Mouse (Mus musculus): Measurements from ENCODE around the gene Hoxb8. TPM values are rescaled to one million over a fixed set of nuclear protein-coding genes. Genes with fewer than 3 reads are reported as not detected.

The Hoxb8 gene
- polyA plus RNA-seq, 1 experiment from 2014 or later, result 0.37 TPM

DNA sequence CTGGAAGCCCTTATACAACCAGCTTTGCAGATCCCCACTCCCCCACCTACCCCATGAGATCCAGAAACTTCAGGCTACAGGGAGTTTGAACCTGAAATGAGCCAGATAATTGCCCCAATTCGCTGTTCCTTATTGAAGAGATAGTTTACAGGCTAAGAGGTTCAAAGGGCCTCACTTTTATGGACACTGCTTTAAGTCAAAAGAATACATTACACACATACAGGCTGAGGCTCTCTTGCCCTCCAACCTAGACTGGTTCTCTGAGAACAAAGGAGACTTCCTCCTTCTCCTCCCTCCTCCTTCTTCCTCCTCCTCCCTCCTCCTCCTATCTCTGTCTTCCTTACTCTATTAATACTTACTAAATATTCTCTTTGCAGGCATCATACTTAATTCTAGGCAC, 22.2 kb upstream of the Hoxb8 start:
- Histone ChIP-seq H3K36me3 (no peaks in the 10 kb centered on the region), H3K27me3 (peaks cover 97% of the 10 kb centered on the region), H3K9me3 (no peaks in the 10 kb centered on the region), H3K27ac (no peak overlapping the region), H3K9ac (no peak overlapping the region), H3K4me1 (peaks cover 23% of the 10 kb centered on the region), H3K4me2 (no peak overlapping the region), H3K4me3 (no peak overlapping the region)
- no peak for ATAC-seq (ENCODE audit: insufficient number of reproducible peaks, low FRiP score, low TSS enrichment, low read depth)
- 13% methylated on average over 1 of the region's 1 CpGs for WGBS

DNA sequence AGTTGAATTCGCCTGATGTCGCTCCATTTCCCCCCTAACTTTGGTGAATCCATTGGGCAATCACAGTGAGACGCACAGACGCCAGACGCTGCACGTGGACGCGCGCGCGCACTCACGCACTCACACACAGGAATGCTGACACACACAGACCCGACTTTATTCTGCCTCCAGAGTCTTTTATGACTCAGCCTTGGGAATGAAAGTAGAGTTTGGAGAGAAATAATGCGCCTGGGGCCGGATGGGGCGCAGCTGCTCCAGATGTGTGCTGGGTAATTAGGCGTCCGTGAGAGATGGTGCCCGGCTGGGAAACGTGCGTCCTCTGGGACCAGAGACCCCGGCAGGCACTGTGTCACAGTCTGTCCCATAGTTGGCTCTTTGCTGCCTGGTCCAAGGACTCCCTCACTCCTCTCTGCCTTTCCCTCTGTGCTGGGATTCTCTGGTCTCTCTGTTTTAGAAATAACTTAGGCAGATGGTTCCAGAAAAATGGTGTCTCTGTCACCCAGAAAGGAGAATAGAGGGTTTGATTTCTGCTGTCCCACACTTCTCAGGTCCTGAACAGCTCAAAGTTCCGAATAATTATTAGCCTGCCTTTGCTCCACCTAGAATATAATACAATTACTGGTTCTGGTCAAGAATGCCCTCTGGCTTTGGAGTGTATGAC, 21.3 kb upstream of the Hoxb8 start:
- ATAC-seq (ENCODE audit: insufficient number of reproducible peaks, low FRiP score, low TSS enrichment, low read depth), result no peak
- Histone ChIP-seq H3K4me2 (0 out of 2 replicates have a peak overlapping the region, but pooled peaks have one; percentile 14), H3K27ac (no peak overlapping the region), H3K9me3 (no peaks in the 10 kb centered on the region), H3K4me1 (peaks cover 17% of the 10 kb centered on the region), H3K36me3 (no peaks in the 10 kb centered on the region), H3K9ac (no peak overlapping the region), H3K4me3 (peak overlapping the region; percentile 9; the same call in 1 of the 2 replicates), H3K27me3 (peaks cover 96% of the 10 kb centered on the region)
- under 1% methylated on average over 23 of the region's 23 CpGs for WGBS

DNA sequence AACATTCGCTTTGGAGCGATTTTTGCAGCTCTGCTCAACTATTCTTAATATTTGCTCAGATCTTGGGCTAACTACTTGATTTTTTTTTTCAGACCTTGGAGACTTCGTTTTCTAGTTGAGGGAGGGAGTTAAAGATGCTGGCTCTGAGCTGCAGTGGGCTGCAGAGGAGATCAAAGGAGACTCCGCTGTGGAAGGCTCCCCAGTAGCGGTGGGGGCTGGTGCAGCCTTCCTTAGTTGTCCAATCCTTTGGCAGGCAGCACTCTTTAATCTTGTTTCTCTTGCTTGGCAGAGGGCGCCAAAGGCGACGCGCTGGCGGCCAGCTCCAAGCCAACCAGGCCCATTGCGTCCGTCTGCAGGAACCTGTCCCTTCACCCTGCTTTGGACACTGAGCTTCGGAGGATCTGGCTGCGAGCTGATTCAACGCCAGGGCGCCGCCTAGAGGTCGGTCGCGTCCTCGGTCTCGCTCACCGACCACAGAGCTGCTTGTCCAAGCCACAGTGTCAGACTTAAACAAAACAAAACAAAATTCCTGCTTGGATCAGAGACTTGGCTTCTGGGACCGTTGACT, 20.3 kb upstream of the Hoxb8 start:
- Histone ChIP-seq H3K9ac (no peak overlapping the region), H3K27ac (no peak overlapping the region), H3K4me1 (peaks cover 12% of the 10 kb centered on the region), H3K27me3 (peaks cover 96% of the 10 kb centered on the region), H3K4me2 (no peak overlapping the region), H3K9me3 (no peaks in the 10 kb centered on the region), H3K4me3 (no peak overlapping the region), H3K36me3 (no peaks in the 10 kb centered on the region)
- ATAC-seq (ENCODE audit: insufficient number of reproducible peaks, low FRiP score, low TSS enrichment, low read depth), result no peak
- 3% methylated on average over 24 of the region's 24 CpGs for WGBS

DNA sequence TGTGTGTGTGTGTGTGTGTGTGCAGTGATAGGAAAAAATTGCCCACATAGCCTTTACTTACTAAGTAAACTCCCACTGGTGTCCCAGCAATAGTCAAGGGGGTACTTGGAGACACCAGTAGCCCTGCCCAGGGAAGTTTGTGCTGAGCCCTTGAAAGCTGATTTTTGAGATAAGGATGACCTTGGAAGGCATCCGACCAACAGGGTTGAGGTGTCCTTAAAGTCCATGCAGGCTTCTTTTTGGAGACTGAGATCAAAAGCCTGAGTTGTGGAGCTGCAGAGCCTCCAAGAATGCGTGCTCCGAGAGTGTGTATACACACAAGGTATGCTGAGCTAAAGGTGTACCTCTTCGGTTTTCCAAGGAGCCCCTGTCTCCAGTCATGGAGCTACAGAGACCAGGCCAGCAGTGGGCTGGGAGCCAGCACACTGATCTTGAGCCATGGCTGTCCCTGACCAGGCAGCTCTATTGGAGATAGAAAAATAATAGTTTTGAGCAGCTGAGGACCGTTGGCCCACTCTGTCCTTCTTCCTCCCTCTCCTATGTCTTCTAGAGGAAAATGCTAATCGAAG, 19.4 kb upstream of the Hoxb8 start:
- Histone ChIP-seq H3K4me1 (peaks cover 12% of the 10 kb centered on the region), H3K4me3 (no peak overlapping the region), H3K36me3 (no peaks in the 10 kb centered on the region), H3K9me3 (no peaks in the 10 kb centered on the region), H3K27ac (no peak overlapping the region), H3K4me2 (no peak overlapping the region), H3K27me3 (peaks cover 97% of the 10 kb centered on the region), H3K9ac (no peak overlapping the region)
- no peak for ATAC-seq (ENCODE audit: insufficient number of reproducible peaks, low FRiP score, low TSS enrichment, low read depth)
- WGBS, result 21% methylated on average over 6 of the region's 6 CpGs

DNA sequence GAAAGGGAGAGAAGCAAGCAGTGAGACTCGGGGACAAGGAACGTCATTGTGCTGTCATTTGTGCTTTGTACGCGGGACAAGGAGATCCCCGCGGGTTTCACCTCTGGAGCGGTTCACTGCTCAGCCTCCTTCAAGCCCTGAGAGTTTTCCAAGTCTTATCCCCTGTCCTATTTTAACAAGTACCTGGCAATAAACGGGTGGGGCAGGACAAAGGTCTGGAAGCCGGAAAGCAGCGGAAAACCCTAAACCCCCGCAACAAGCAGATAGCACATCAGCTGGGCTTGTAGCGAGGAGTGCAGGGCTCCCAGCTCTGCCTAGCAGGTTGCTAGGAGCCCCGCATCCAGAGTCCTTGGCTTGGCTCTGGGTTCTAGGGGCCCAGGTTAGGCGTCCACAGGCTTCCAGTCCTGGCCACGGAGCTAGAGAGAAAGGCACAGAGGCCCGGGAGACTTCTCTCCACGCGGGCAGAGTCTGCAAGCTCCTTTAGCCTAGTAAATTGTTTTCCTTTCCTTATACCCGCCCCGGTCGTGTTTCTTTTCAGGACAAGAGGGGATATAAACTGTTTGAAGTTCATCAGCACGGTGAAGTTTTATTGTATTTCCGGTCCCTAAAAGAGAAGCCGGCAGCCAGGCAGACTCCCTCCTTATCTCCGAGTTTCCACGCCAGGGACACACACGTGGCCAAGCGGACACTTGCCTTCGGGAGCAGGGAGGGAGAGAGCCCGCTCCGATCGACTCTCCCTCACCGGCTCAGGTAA, 17.9 kb upstream of the Hoxb8 start:
- Histone ChIP-seq H3K36me3 (no peaks in the 10 kb centered on the region), H3K4me3 (no peak overlapping the region), H3K9me3 (no peaks in the 10 kb centered on the region), H3K27me3 (peaks cover 96% of the 10 kb centered on the region), H3K9ac (no peak overlapping the region), H3K27ac (no peak overlapping the region), H3K4me2 (no peak overlapping the region), H3K4me1 (peaks cover 12% of the 10 kb centered on the region)
- 12% methylated on average over 33 of the region's 33 CpGs for WGBS
- ATAC-seq (ENCODE audit: insufficient number of reproducible peaks, low FRiP score, low TSS enrichment, low read depth), result no peak

DNA sequence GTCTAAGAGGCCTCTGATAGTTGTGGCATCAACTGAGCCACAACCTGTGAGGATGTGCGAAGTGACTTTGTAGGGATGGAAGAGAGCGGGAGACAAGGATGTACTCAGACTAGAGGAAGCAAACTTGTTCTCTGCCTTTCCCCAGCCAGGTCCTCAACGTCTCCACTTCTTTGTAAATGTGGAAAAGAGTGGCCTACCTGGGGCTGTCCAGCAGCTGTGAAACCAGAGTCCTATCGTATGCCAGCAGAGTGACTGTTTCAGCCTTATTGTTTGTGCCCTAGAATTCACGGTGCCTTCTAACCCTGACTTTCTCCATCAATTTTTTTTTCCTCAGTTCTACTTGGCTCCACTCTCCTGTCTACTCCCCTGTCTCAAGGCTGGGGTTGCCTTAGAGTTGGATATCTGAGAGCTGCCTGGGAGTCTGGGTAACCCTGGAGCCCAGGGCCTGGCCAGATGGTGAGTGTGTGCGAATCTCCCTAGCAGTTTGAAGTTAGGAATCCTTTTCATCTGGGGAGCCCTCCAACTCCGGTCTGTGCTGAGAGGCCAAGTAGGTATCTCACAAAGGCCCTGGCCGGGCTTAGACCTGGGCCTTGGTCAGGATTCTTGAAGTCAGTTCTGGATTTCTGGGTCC, 17.2 kb upstream of the Hoxb8 start:
- H3K9ac ChIP-seq, result no peak overlapping the region
- H3K27me3 ChIP-seq, result peaks cover 96% of the 10 kb centered on the region
- no peaks in the 10 kb centered on the region for H3K36me3 ChIP-seq
- H3K4me3 ChIP-seq, result no peak overlapping the region
- no peaks in the 10 kb centered on the region for H3K9me3 ChIP-seq
- peaks cover 14% of the 10 kb centered on the region for H3K4me1 ChIP-seq
- H3K27ac ChIP-seq, result no peak overlapping the region
- ATAC-seq (ENCODE audit: insufficient number of reproducible peaks, low FRiP score, low TSS enrichment, low read depth), result no peak
- H3K4me2 ChIP-seq, result no peak overlapping the region
- WGBS, result 38% methylated on average over 8 of the region's 8 CpGs

DNA sequence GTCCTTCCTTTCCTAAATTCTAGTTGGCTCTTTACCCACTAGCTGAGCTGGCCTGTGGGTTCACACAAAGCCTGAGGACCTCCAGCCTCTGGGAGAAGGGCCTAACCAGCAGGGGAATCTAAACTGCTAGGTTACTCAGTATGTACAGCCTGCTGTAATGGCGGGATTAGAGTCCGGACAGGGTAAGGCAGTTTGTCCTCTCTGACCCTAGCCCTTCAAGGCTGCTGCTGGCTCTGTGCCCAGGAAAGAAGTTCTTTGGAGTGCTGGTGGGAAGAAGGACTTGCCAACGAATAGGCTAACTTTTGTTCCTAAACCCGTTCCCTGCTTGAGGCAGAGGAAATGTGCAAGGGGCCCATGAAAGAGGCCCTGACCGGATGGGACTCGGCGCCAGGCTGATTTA, 15.8 kb upstream of the Hoxb8 start:
- H3K9me3 ChIP-seq, result no peaks in the 10 kb centered on the region
- no peaks in the 10 kb centered on the region for H3K36me3 ChIP-seq
- no peak overlapping the region for H3K9ac ChIP-seq
- H3K4me3 ChIP-seq, result no peak overlapping the region
- no peak for ATAC-seq (ENCODE audit: insufficient number of reproducible peaks, low FRiP score, low TSS enrichment, low read depth)
- H3K27ac ChIP-seq, result no peak overlapping the region
- peaks cover 15% of the 10 kb centered on the region for H3K4me1 ChIP-seq
- no peak overlapping the region for H3K4me2 ChIP-seq
- peaks cover 97% of the 10 kb centered on the region for H3K27me3 ChIP-seq
- 17% methylated on average over 7 of the region's 7 CpGs for WGBS

DNA sequence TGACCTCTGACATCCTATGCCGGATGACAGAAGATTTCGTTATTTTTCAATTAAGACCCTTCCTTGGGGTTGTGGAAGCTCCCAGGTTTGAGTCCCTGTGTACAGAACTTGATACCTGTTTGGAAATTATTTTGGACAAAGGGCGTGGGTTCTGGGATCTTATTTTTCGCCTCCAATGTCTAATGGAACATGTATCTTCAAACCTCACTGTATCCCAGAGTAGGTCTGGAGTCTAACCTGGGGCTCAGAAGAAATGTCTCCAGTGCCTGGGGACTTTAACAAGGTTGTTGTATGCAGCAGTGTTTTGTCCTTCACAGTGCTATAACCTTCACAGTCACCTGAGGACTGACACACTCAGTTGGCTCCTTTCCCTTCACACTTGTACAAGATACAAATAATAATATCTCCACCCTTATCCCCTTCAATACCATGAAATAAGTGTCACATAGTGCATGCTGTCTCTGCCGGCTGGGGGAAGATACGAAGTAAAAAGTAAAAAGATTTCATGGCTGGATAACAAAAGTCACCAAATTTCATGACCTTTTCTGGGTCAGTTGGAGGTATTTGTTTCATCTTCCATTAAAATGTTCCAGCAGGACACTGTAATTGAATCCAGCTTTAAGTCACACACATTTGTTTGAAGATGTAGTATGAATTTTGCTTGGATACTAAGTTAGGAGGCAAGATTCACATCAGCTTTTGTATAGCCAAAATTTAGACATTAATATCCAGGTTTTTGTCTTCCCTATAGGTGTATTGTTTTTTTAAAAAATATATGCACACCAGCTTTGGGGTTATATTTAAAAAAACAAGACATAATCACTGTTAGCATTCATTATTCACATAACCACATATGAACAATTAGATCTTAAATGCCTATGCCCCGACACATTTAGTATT, 14.4 kb upstream of the Hoxb8 start:
- no peak overlapping the region for H3K4me3 ChIP-seq
- no peak for ATAC-seq (ENCODE audit: insufficient number of reproducible peaks, low FRiP score, low TSS enrichment, low read depth)
- no peak overlapping the region for H3K4me2 ChIP-seq
- no peak overlapping the region for H3K9ac ChIP-seq
- no peaks in the 10 kb centered on the region for H3K36me3 ChIP-seq
- WGBS, result 41% methylated on average over 7 of the region's 7 CpGs
- no peaks in the 10 kb centered on the region for H3K9me3 ChIP-seq
- H3K27me3 ChIP-seq, result peaks cover 97% of the 10 kb centered on the region
- no peak overlapping the region for H3K27ac ChIP-seq
- H3K4me1 ChIP-seq, result peaks cover 22% of the 10 kb centered on the region

DNA sequence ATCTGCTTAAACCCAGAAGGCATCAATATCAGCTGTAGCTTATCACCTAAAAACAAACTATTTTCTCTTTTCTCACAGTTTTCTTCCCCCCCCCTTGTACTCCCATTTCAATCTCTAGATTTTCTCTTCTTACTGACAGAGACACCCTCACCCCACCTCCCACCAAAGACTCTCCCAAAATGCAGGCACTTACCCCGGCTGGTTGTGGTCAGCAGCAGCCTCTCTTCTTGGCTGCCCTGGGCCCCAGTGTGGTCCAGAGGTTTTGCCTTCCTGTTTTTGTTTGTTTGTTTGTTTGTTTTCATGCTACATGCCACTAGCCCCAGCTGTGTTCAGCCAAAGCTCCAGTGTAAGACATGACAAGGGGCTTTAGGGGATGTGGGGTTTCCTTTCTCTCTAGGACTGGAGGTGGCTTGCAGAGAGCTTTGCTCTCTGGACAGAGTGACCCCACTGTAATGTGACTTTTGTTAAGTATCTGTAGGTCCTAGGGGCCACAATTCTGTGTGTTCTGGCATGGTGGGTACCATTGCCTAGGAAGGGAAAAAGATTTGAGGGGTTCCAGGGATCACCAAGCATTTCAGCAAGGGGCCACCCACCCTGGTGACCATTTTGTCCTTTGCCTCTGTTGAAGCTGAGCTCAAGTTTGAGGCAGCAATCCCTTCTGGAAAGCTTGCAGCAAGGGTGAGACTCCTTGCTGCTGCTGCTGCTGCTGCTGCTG, 13.5 kb upstream of the Hoxb8 start:
- Histone ChIP-seq H3K9me3 (no peaks in the 10 kb centered on the region), H3K36me3 (no peaks in the 10 kb centered on the region), H3K4me3 (no peak overlapping the region), H3K4me2 (no peak overlapping the region), H3K4me1 (peaks cover 26% of the 10 kb centered on the region), H3K27ac (no peak overlapping the region), H3K27me3 (peaks cover 97% of the 10 kb centered on the region), H3K9ac (no peak overlapping the region)
- WGBS, result 32% methylated on average over 1 of the region's 1 CpGs
- no peak for ATAC-seq (ENCODE audit: insufficient number of reproducible peaks, low FRiP score, low TSS enrichment, low read depth)

DNA sequence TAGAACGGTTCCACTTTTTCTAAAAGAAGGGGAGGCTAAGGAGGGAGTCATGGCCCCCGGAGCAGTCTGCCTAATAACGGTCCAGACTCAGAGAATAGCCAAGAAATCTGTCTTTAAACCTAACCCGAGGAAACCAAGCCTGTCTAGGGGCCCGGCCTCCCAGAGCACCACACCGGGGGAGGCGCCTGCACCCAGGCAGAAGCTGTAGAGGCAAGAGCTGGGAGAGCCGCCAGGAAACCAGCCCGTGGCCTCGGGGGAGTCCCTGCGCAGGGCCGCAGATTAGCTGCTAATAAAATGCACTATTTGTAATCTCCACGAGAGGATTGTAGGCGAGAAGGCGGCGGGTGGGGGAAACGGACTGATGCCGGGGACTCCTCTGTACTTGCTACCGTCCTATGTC, 11.8 kb upstream of the Hoxb8 start:
- Histone ChIP-seq H3K27me3 (peaks cover 97% of the 10 kb centered on the region), H3K27ac (no peak overlapping the region), H3K9ac (no peak overlapping the region), H3K4me3 (no peak overlapping the region), H3K4me1 (peaks cover 26% of the 10 kb centered on the region), H3K4me2 (no peak overlapping the region), H3K9me3 (no peaks in the 10 kb centered on the region), H3K36me3 (no peaks in the 10 kb centered on the region)
- 1% methylated on average over 19 of the region's 19 CpGs for WGBS
- no peak for ATAC-seq (ENCODE audit: insufficient number of reproducible peaks, low FRiP score, low TSS enrichment, low read depth)

Measured in limb, embryonic 15.5 days (tissue).